Mouse (Mus musculus): ENCODE data around the gene Atxn7l1. TPM values are rescaled to one million over a fixed set of nuclear protein-coding genes. Genes with fewer than 3 reads are reported as not detected.

Gene Atxn7l1
- polyA plus RNA-seq, 1 experiment, result 3.9 TPM

DNA sequence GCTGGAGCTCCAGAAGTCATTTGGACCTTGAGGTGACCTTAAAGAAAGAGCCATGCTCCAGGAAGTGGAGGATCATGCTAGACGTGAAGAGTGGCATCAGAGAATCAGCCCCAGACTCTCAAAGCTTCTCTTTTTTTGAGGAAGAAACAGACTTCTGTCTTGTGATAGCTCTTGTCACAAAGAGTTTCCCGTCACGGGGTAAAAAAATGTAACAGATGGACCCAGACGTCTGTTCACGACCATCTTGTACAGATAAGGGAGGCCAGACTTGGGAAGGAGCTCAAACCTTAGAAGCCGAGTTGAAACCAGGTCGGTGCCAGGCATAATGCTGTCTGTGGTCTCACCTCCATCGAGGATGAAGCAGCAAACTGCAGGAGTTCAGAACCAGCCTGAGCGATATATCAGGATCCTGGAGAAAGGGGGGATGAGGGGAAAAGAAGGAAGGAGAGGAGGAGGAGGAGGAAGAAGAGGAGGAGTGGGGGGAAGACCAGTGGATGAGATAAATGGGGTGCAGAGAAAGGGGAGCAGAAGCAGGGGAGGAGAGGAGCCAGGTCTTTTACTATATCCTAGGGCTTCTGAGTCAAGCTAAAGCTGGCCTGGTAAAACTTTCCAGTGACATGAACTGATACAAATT, 21.8 kb upstream of the Atxn7l1 start:
- no peaks in the 10 kb centered on the region for H3K9me3 ChIP-seq (ENCODE audit: control insufficient read depth, low read length)
- no peak overlapping the region for H3K4me3 ChIP-seq (replicated peaks)
- no peak for TF ChIP-seq TAL1 (IDR thresholded peaks at IDR 0.05; ENCODE audit: low read length)
- TF ChIP-seq GATA1 (IDR thresholded peaks at IDR 0.05; ENCODE audit: low read length), result no peak
- H3K36me3 ChIP-seq (ENCODE audit: control insufficient read depth), result no peaks in the 10 kb centered on the region
- H3K27me3 ChIP-seq (ENCODE audit: control insufficient read depth), result peaks cover 38% of the 10 kb centered on the region
- peaks cover 13% of the 10 kb centered on the region for H3K4me1 ChIP-seq (ENCODE audit: control insufficient read depth)

DNA sequence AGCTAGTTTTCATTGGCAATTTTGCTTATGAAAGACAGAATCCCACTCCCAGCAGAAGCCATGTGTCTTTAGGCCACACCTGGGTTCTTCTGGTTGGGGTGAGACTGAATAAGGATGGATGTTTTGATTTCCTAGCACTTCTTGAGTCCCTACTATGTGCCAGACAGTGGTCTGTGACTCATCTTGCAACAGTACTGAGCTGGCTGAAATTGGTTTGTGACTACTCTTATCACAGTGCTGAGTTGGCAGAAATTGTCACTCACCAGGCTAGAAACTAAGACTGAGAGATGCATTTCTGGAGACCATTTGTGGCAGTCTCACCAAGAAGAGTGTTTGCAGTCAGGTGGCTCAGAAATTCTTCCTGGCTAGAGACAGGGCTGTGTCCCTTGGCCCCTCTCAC, 21.2 kb upstream of the Atxn7l1 start:
- H3K36me3 ChIP-seq (ENCODE audit: control insufficient read depth), result no peaks in the 10 kb centered on the region
- TF ChIP-seq GATA1 (IDR thresholded peaks at IDR 0.05; ENCODE audit: low read length), result no peak
- no peak for TF ChIP-seq TAL1 (IDR thresholded peaks at IDR 0.05; ENCODE audit: low read length)
- no peak overlapping the region for H3K4me3 ChIP-seq (replicated peaks)
- H3K27me3 ChIP-seq (ENCODE audit: control insufficient read depth), result peaks cover 41% of the 10 kb centered on the region
- H3K4me1 ChIP-seq (ENCODE audit: control insufficient read depth), result peaks cover 13% of the 10 kb centered on the region
- no peaks in the 10 kb centered on the region for H3K9me3 ChIP-seq (ENCODE audit: control insufficient read depth, low read length)

DNA sequence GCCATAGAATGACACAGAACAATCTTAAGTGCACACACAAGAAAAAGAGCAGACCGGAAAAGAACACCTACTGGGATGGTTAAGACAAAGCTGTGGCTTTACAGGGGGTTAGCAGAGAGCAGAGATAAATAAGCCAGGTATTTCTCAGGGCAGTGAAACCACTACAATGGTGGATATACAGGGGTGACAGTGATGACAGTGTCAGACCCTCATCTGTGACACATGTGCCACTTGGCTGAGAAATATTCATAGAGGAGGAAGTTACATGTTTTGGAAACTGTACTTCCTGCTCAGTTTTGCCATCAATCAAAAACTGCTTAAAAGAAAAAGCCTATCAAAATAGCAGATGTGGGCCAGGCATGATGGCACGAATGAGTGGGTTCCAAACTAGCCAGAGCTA, 19.4 kb upstream of the Atxn7l1 start:
- H3K27me3 ChIP-seq (ENCODE audit: control insufficient read depth), result peaks cover 50% of the 10 kb centered on the region
- no peak overlapping the region for H3K4me3 ChIP-seq (replicated peaks)
- H3K9me3 ChIP-seq (ENCODE audit: control insufficient read depth, low read length), result no peaks in the 10 kb centered on the region
- H3K36me3 ChIP-seq (ENCODE audit: control insufficient read depth), result no peaks in the 10 kb centered on the region
- TF ChIP-seq GATA1 (IDR thresholded peaks at IDR 0.05; ENCODE audit: low read length), result no peak
- no peak for TF ChIP-seq TAL1 (IDR thresholded peaks at IDR 0.05; ENCODE audit: low read length)
- H3K4me1 ChIP-seq (ENCODE audit: control insufficient read depth), result peaks cover 13% of the 10 kb centered on the region

DNA sequence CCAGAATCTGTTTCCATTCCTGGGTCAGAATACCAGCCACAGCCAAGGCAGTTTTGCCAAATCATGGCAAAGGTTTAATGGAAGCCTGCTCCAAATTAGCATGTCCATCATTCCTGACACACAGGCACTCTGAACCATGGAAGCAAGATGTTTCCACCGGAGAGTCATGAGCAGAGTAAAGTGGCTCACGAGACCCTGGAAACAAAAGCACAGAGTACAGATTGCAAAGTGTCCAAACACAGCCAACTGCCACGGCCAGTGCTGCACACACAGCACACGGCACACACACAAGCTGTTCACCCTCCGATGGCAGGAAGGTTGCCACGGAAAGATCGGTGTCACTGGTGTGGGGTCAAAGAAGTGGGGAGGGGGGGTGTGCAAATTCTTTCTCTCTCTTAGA, 18.8 kb upstream of the Atxn7l1 start:
- Histone ChIP-seq H3K4me3 (replicated peaks) (no peak overlapping the region), H3K4me1 (ENCODE audit: control insufficient read depth) (peaks cover 13% of the 10 kb centered on the region), H3K36me3 (ENCODE audit: control insufficient read depth) (no peaks in the 10 kb centered on the region), H3K27me3 (ENCODE audit: control insufficient read depth) (peaks cover 50% of the 10 kb centered on the region), H3K9me3 (ENCODE audit: control insufficient read depth, low read length) (no peaks in the 10 kb centered on the region)
- TF ChIP-seq GATA1 (IDR thresholded peaks at IDR 0.05; ENCODE audit: low read length) (no peak), TAL1 (IDR thresholded peaks at IDR 0.05; ENCODE audit: low read length) (no peak)

DNA sequence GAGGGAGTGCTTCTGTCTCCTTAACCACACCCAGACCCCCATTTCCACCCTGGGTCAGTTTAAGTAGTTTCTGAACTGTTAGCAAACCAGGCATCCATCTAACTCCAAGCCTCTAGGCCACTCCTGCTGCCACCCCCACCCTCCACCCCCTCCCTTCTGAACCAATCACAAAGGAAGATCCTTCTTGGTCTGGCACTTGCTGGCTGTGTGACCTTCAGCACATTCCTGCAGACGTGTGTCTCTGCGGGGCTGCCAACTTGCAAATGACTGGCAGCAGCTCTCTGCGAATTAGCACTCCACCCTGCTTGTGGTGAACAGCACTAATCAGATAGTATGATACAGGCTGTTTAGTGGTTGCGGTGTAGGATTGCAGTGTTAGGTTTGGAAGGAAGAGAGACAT, 18.1 kb upstream of the Atxn7l1 start:
- H3K36me3 ChIP-seq (ENCODE audit: control insufficient read depth), result no peaks in the 10 kb centered on the region
- no peak overlapping the region for H3K4me3 ChIP-seq (replicated peaks)
- TF ChIP-seq GATA1 (IDR thresholded peaks at IDR 0.05; ENCODE audit: low read length) (no peak), TAL1 (IDR thresholded peaks at IDR 0.05; ENCODE audit: low read length) (no peak)
- H3K27me3 ChIP-seq (ENCODE audit: control insufficient read depth), result peaks cover 47% of the 10 kb centered on the region
- no peaks in the 10 kb centered on the region for H3K9me3 ChIP-seq (ENCODE audit: control insufficient read depth, low read length)
- peaks cover 13% of the 10 kb centered on the region for H3K4me1 ChIP-seq (ENCODE audit: control insufficient read depth)

DNA sequence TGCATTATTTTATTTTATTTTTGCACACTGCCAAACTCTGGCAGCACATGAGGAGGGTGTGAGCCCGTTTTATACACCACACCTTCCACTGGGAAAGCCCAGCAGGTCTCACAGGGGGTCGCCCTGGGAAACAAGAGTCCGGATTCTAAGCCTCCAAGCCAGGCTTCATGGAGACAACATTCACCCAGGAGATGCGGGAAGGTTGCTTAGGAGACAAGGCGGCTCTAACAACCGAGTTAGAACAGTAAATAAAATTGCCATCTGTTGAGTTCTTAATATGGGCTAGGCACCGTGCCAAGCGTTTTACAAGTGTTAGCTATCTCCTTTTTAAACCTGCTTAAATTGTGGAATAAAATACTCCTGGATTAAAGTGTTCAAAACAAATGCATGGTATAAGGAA, 17.1 kb upstream of the Atxn7l1 start:
- H3K36me3 ChIP-seq (ENCODE audit: control insufficient read depth), result no peaks in the 10 kb centered on the region
- peaks cover 49% of the 10 kb centered on the region for H3K27me3 ChIP-seq (ENCODE audit: control insufficient read depth)
- TF ChIP-seq GATA1 (IDR thresholded peaks at IDR 0.05; ENCODE audit: low read length) (no peak), TAL1 (IDR thresholded peaks at IDR 0.05; ENCODE audit: low read length) (no peak)
- no peak overlapping the region for H3K4me3 ChIP-seq (replicated peaks)
- no peaks in the 10 kb centered on the region for H3K9me3 ChIP-seq (ENCODE audit: control insufficient read depth, low read length)
- H3K4me1 ChIP-seq (ENCODE audit: control insufficient read depth), result peaks cover 12% of the 10 kb centered on the region

DNA sequence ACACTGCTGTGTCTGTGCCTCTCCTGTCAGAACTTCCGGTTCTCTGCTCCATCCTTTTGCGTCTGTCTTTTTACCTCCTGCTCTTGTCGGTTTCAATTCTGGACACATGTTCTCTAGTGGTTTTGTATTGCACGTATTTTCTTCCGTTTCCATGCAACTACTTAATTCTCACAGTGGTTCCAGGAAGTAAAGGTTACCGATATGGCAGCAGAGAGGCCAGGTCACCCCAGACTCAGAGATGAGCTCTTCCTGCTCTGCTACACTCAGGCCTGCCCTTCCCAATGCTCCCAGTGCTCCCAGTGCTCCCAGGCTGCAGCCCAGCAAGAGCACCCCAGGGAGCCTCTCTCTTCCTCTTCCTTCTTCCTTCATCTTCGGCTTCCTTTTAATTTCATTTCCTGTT, 15.7 kb upstream of the Atxn7l1 start:
- Histone ChIP-seq H3K27me3 (ENCODE audit: control insufficient read depth) (peaks cover 48% of the 10 kb centered on the region), H3K4me3 (replicated peaks) (no peak overlapping the region), H3K4me1 (ENCODE audit: control insufficient read depth) (peaks cover 2% of the 10 kb centered on the region), H3K9me3 (ENCODE audit: control insufficient read depth, low read length) (no peaks in the 10 kb centered on the region), H3K36me3 (ENCODE audit: control insufficient read depth) (no peaks in the 10 kb centered on the region)
- TF ChIP-seq GATA1 (IDR thresholded peaks at IDR 0.05; ENCODE audit: low read length) (no peak), TAL1 (IDR thresholded peaks at IDR 0.05; ENCODE audit: low read length) (no peak)

DNA sequence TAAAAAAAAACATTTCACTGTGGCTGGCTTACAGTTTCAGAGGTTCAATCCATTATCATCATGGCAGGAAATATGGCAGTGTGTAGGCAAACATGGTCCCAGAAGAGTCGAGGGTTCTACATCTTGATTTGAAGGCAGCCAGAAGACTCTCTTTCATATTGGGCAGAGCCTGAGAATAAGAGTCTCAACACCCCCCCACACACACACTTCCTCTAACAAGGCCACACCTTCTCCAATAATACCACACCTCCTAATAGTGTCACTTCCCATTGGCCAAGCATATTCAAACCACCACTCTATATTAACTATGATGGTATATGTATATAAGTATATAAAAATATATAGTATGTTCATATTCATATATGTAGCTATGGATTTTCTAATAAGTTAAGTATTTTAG, 9.6 kb upstream of the Atxn7l1 start:
- Histone ChIP-seq H3K27me3 (ENCODE audit: control insufficient read depth) (peaks cover 12% of the 10 kb centered on the region), H3K9me3 (ENCODE audit: control insufficient read depth, low read length) (no peaks in the 10 kb centered on the region), H3K4me1 (ENCODE audit: control insufficient read depth) (no peaks in the 10 kb centered on the region; the same call in 1 of the 2 replicates), H3K4me3 (replicated peaks) (no peak overlapping the region), H3K36me3 (ENCODE audit: control insufficient read depth) (no peaks in the 10 kb centered on the region)
- TF ChIP-seq TAL1 (IDR thresholded peaks at IDR 0.05; ENCODE audit: low read length), result no peak
- no peak for TF ChIP-seq GATA1 (IDR thresholded peaks at IDR 0.05; ENCODE audit: low read length)

DNA sequence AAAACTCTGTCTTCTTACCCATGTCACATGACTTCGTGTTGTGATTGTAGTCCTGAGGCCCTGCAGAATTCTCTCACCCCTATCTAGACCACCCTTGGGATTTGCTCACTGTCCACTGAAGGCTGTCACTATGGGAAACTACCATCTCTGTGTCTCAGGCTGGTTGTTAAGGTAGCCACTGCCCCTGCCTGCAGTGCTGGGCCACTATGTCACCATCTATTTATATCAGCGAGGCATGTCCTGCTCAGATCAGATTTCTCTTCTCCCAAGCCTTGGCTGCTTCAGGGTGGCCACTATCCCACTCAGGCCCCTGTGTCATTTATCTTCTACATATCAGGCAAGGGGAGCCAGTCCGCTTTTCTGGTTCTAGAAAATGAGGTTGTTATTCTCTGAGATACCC, 8.4 kb upstream of the Atxn7l1 start:
- H3K4me3 ChIP-seq (replicated peaks), result no peak overlapping the region
- H3K4me1 ChIP-seq (ENCODE audit: control insufficient read depth), result no peaks in the 10 kb centered on the region; the same call in 1 of the 2 replicates
- TF ChIP-seq GATA1 (IDR thresholded peaks at IDR 0.05; ENCODE audit: low read length) (no peak), TAL1 (IDR thresholded peaks at IDR 0.05; ENCODE audit: low read length) (no peak)
- H3K9me3 ChIP-seq (ENCODE audit: control insufficient read depth, low read length), result no peaks in the 10 kb centered on the region
- H3K36me3 ChIP-seq (ENCODE audit: control insufficient read depth), result no peaks in the 10 kb centered on the region
- peaks cover 24% of the 10 kb centered on the region for H3K27me3 ChIP-seq (ENCODE audit: control insufficient read depth)

DNA sequence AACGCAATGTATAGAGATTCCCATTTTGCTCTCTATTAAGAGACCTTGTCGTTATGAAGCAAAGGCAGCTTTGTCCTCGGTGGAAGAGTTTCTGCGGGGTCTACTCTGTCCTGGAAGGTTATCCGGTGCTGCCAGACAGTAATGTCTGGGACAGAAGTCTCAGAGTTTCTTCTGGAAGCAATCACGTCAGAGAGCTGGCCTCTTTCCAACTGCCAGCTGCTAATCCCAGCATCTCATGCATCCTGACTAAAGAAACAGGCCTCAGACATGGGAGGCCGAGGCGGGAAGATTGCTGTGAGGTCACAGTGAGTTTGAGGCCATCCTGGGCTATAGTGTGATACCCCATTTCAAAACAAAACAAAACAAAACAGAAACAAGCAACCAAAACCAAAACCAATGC, 3.0 kb upstream of the Atxn7l1 start:
- no peak overlapping the region for H3K4me3 ChIP-seq (replicated peaks)
- H3K9me3 ChIP-seq (ENCODE audit: control insufficient read depth, low read length), result peaks cover 2% of the 10 kb centered on the region; the same call in 1 of the 2 replicates
- TF ChIP-seq TAL1 (IDR thresholded peaks at IDR 0.05; ENCODE audit: low read length) (no peak), GATA1 (IDR thresholded peaks at IDR 0.05; ENCODE audit: low read length) (no peak)
- H3K36me3 ChIP-seq (ENCODE audit: control insufficient read depth), result peaks cover 8% of the 10 kb centered on the region
- H3K27me3 ChIP-seq (ENCODE audit: control insufficient read depth), result peaks cover 51% of the 10 kb centered on the region
- peaks cover 27% of the 10 kb centered on the region for H3K4me1 ChIP-seq (ENCODE audit: control insufficient read depth)

Measured in erythroblast, embryonic 14.5 days (primary cell).